Mouse (Mus musculus): ENCODE measurements around the gene D2hgdh. TPM values are rescaled to one million over a fixed set of nuclear protein-coding genes. Genes with fewer than 3 reads are reported as not detected.
"Not testable (repeated sequence)": the region's sequence is repeated elsewhere in the genome, so short reads cannot be mapped to it uniquely, and the experiment has no call there.

D2hgdh gene
- polyA plus RNA-seq, 1 experiment from 2014 or later = 14.8 TPM

- not testable (repeated sequence) for H3K9me3 ChIP-seq (replicated peaks); H3K4me1 ChIP-seq; H3K27me3 ChIP-seq (ENCODE audit: low read depth, poor library complexity, severe bottlenecking); H3K36me3 ChIP-seq; H3K27ac ChIP-seq (replicated peaks); H3K4me3 ChIP-seq; DNase-seq (ENCODE audit: low spot score)
- 82% methylated on average over 5 of the region's 5 CpGs for WGBS
Observed at GRCm38 (mm10) chr1:93901291-93901690, 76.6 kb downstream of the D2hgdh start.

Other genes starting within 250 kb of the D2hgdh start
- gene Stk25, start 166.2 kb upstream of the D2hgdh start, polyA plus RNA-seq (2016; fragmentation: Nextera tagmentation; extraction: Ambion mirVana) = 165 and 198 TPM in 2 replicates
- gene Bok, start 139.2 kb upstream of the D2hgdh start, polyA plus RNA-seq (2016; fragmentation: Nextera tagmentation; extraction: Ambion mirVana) = 42.9 and 43.8 TPM in 2 replicates
- 85.6 and 92.4 TPM in 2 replicates for gene Atg4b, start 73.4 kb upstream of the D2hgdh start, polyA plus RNA-seq (2016; fragmentation: Nextera tagmentation; extraction: Ambion mirVana)
- gene Thap4, start 70.0 kb upstream of the D2hgdh start, polyA plus RNA-seq (2016; fragmentation: Nextera tagmentation; extraction: Ambion mirVana) = 47.8 and 49.6 TPM in 2 replicates
- gene Dtymk, start 23.0 kb upstream of the D2hgdh start, polyA plus RNA-seq (2016; fragmentation: Nextera tagmentation; extraction: Ambion mirVana) = 271 and 294 TPM in 2 replicates
- 24.3 and 25.7 TPM in 2 replicates for gene Ing5, start 20.9 kb upstream of the D2hgdh start, polyA plus RNA-seq (2016; fragmentation: Nextera tagmentation; extraction: Ambion mirVana)
- not detected in 2 replicates for gene Gal3st2, start 36.4 kb downstream of the D2hgdh start, polyA plus RNA-seq (2016; fragmentation: Nextera tagmentation; extraction: Ambion mirVana)
- not detected in 2 replicates for gene Gal3st2b, start 93.4 kb downstream of the D2hgdh start, polyA plus RNA-seq (2016; fragmentation: Nextera tagmentation; extraction: Ambion mirVana)
- not detected in 2 replicates for gene Gal3st2c, start 165.6 kb downstream of the D2hgdh start, polyA plus RNA-seq (2016; fragmentation: Nextera tagmentation; extraction: Ambion mirVana)
- not detected in 2 replicates for gene Neu4, start 195.5 kb downstream of the D2hgdh start, polyA plus RNA-seq (2016; fragmentation: Nextera tagmentation; extraction: Ambion mirVana)
- 0.14 TPM in 1 of 2 replicates, not detected in the other for gene Pdcd1, start 227.6 kb downstream of the D2hgdh start, polyA plus RNA-seq (2016; fragmentation: Nextera tagmentation; extraction: Ambion mirVana)

Data from midbrain, embryonic 10.5 days (tissue).